Mouse (Mus musculus) mesoderm, embryonic 11.5 days (tissue): ENCODE results near the gene Il17f.
"Not testable (repeated sequence)": the region's sequence is repeated elsewhere in the genome, so short reads cannot be mapped to it uniquely, and the experiment has no call there.

Experiments used
- DNase-seq: peaks from one replicate; pipeline ENCODE4 v3.0.0-alpha.2; 2012; ENCODE audit warnings: low read depth, low spot score

The Il17f gene

DNA sequence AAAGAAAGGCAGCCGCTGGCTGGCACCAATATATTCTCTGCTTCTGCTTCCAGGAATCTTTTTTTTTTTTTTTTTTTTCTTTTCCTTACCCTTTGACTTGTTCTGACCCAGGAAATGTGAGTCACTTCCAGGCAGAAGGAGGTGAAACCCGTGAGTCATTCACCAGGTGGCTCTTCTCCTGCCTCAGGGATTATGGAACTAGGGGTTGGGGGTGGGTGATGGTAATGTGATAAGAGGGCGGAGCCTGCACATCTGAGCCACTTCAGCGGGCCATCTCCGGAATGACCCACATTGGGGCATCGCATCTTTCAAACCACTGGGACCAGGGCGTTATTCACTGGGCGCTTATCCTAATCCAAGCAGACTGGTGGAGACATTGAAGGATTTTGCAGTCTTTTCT is 3.4 kb downstream of the Il17f start:
- no peak for DNase-seq

DNA sequence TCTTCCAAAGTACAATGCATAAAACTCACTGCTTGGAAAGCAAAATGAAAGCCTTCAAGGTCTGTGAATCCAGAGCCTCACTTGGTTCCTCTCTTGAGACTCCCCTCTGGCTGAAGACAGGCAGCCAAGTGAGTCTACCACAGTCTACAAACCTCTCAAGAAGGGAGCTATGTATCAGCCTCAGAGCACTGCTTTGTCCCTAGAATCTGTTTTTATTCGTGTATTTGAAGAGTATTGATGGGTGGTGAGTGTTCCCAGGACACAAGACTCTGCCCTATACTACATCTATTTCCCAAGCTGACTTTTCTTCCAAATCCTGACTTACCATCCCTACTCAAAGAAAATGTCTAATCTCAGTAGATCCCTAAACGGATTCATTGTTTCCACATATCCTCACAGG is 12.1 kb downstream of the Il17f start:
- DNase-seq: no peak

DNA sequence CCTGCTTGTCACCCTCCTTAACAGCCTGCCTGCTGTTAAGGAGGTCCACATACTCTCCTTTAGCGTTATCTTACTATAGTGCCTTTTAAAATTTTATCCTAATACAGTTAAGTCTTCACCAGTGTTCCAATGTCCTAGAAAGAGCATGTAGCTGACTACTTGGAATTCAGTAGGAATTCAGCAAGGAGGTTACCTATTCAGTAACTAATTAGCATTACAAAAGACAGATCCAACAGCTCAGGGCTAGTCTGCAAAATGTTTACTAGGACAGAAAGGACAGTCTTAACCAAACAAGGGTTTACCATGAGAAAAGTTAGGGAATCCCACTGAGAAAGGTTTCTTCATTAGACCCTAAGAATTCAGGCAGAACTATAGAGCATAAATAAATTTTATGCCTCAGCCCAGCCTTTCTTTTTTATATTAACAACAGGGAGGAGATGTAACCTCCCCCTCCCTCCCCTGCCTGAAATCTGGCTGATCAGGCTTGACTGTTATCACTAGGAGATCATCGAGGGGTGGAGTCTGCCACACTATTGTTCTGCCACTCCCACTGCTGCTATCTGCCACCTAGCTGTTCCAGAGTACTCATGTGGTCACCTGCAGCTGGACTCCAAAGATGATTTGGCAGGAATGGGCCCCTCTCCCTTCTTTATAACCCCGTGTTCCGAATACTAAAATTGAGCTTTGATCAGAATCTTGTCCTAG is 16.2 kb downstream of the Il17f start:
- not testable (repeated sequence) for DNase-seq

DNA sequence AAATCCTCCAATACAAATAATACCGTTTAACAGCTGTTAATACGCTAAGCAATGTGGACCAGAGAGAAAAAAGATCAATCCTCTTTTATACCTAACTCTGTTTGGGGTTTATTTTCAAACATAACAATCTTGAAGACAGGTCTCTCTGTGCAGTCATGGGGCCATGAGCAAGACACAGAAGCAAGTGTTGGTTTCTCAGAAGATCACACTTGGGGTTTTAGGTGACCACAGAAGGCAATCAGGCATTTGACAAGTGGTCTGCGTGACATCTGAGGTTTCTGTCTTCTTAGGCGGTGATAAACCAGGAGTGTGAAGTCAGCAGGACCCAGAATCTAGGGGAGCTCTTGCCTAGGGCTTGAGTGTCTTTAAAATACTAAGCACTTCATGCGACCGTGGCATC is 23.9 kb downstream of the Il17f start:
- DNase-seq: no peak

- DNase-seq: no peak
Observed at GRCm38 (mm10) chr1:20761411-20761810, 29.0 kb downstream of the Il17f start.

DNA sequence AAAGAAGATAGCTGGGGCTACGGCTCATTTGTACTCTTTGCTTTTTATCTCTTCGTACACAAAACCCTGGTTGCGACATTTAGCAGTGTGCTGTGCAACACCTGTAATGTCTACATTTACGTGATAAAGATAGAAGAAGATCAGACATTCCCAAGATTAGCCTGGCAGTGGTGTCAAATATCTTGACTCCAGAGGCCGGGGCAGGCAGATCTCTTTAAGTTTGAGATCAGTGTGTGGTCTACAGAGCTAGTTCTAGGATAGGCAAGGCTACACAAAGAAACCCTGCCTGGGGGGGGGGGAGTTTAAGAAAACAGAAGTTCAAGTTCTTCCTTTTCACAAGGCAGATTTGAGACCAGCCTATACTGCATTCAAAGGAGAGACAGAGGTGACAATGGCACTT is 30.1 kb downstream of the Il17f start:
- DNase-seq: no peak

DNA sequence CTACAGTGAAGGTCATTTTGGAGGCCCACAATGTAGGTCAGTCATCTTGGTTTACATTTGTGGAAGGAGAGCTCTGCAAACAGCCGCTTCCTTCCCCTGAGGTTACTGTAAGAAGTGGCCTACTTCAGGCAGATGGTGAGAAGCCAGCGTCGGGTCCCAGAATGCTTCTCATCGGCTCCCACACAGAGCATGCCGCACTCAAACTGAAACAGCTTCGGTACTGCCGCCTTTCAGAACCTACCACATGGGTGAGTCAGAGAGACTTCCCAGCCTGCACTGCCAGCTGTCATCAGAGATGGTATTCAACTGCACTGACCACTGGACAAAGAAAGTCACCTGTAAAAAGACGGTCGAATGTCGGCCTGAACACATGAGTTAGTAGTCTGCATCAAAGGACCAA is 30.6 kb downstream of the Il17f start:
- DNase-seq: no peak

DNA sequence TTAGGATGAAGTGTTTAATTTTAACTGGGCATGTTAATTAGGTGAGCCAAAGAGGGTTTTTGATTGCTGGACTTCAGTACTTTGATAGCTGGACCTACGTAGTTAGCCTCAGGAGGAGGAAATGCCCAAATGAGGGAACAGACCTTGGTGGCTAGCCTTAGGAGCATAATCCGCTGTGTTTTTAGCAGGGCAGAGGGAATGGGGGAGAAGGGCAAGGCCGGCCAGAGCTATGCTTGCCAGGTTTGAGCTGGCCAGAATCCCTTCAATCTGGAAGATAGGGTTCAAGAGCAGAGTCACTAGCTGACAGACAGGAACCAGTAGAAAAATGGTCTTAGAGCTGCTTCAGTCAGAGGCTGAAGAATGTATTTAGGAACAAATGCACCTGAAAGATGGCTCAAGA is 32.8 kb downstream of the Il17f start:
- DNase-seq: no peak

DNA sequence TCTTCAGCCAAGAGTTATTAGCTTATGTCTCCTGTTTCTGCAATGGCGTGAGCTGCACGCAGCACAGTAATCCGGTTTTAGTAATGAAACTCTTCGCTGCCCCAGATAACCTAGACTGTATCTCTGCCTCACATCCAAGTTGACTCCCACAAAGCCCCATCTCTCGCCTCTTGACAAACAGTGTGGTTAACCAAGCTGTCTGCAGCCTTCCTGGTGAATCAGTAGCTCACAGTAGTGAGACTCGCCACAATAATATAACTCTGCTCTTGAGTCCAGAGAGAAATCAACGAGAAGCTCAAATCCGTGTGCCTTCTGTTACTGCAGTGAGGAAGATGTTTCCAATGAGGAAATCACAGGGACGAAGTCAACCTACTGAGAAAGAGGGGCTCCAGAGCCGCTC is 36.0 kb downstream of the Il17f start:
- no peak for DNase-seq

GRCm38 (mm10) chr1:20740496-20740998 is 49.9 kb downstream of the Il17f start:
- DNase-seq: no peak

GRCm38 (mm10) chr1:20738483-20738882 is 51.9 kb downstream of the Il17f start:
- DNase-seq: no peak

- DNase-seq: no peak
Observed at GRCm38 (mm10) chr1:20736572-20736971, 53.8 kb downstream of the Il17f start.

DNA sequence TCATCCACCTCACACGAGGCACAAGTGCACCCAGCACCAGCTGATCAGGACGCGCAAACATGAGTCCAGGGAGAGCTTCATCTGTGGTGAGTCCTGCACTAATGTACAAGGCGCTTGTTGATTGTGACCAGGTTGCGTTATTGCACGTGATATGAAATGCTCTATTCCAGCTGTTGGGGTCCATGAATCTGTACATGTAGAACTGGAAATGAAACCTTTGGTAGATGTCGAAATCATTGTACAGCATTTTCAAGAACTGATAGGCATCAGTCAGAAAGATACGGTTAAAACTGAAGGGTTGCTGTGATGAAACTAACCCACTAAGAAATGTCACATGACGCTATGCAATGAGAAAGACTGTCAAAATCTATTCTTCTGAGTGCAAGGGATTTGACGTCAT is 59.5 kb downstream of the Il17f start, which contains the start of gene Il17a:
TSS of gene Il17a (plus strand) at position 3 of the 400 bp plus-strand sequence.
- DNase-seq: no peak
